Mouse (Mus musculus) neural tube, embryonic 13.5 days (tissue): ENCODE data around the gene Cul3. TPM values are rescaled to one million over a fixed set of nuclear protein-coding genes. Genes with fewer than 3 reads are reported as not detected.
"Not testable (repeated sequence)": the region's sequence is repeated elsewhere in the genome, so short reads cannot be mapped to it uniquely, and the experiment has no call there.

Experiments used
- ATAC-seq: fragments of 200-750 bp; cut with Nextera tagmentation; 2 replicates; pipeline ENCODE4 v1.8.0; 2017; ENCODE audit warnings: low read depth, mild to moderate bottlenecking, moderate TSS enrichment, moderate library complexity
- H3K27ac ChIP-seq: fragments of 300-500 bp; sonication (generic); replicated peaks from 2 replicates; pipeline ENCODE4 v1.5.1; 2015; ENCODE audit warnings: moderate library complexity, mild to moderate bottlenecking, inconsistent platforms
- H3K27me3 ChIP-seq: fragments of 300-500 bp; sonication (generic); 2 replicates; pipeline ENCODE4 v1.6.1; 2015; ENCODE audit warnings: mild to moderate bottlenecking, inconsistent platforms
- H3K36me3 ChIP-seq: fragments of 300-500 bp; sonication (generic); 2 replicates; pipeline ENCODE4 v1.6.1; 2015; ENCODE audit warnings: mild to moderate bottlenecking, inconsistent platforms
- H3K4me1 ChIP-seq: fragments of 300-500 bp; sonication (generic); replicated peaks from 2 replicates; pipeline ENCODE4 v1.6.1; 2015; ENCODE audit warnings: inconsistent platforms
- H3K4me2 ChIP-seq: fragments of 300-500 bp; sonication (generic); 2 replicates; pipeline ENCODE4 v1.6.1; 2015; ENCODE audit warnings: inconsistent platforms, mild to moderate bottlenecking, moderate library complexity
- H3K4me3 ChIP-seq: fragments of 300-500 bp; sonication (generic); 2 replicates; pipeline ENCODE4 v1.5.1; 2015; ENCODE audit warnings: mild to moderate bottlenecking, inconsistent platforms
- H3K9ac ChIP-seq: fragments of 300-500 bp; sonication (generic); 2 replicates; pipeline ENCODE4 v1.6.1; 2015; ENCODE audit warnings: moderate library complexity, mild to moderate bottlenecking, inconsistent platforms
- H3K9me3 ChIP-seq: fragments of 300-500 bp; sonication (generic); 2 replicates; pipeline ENCODE4 v1.6.1; 2016; ENCODE audit warnings: inconsistent platforms
- WGBS: fragments of 180-500 bp; shearing (Covaris S2); methylation state at CpG from one replicate; pipeline ENCODE4 v1.1.7; 2015; 5-methylcytosine and 5-hydroxymethylcytosine counted together
- polyA plus RNA-seq: library from polyadenylated mRNA; unstranded; fragments of >200 nt; fragmentation: Nextera tagmentation; extraction: Ambion mirVana; gene quantifications from 2 replicates; pipeline ENCODE4 v1.2.1, GENCODE M21; 2015

Cul3 gene
- polyA plus RNA-seq, result 29.3 and 33.9 TPM in 2 replicates

DNA sequence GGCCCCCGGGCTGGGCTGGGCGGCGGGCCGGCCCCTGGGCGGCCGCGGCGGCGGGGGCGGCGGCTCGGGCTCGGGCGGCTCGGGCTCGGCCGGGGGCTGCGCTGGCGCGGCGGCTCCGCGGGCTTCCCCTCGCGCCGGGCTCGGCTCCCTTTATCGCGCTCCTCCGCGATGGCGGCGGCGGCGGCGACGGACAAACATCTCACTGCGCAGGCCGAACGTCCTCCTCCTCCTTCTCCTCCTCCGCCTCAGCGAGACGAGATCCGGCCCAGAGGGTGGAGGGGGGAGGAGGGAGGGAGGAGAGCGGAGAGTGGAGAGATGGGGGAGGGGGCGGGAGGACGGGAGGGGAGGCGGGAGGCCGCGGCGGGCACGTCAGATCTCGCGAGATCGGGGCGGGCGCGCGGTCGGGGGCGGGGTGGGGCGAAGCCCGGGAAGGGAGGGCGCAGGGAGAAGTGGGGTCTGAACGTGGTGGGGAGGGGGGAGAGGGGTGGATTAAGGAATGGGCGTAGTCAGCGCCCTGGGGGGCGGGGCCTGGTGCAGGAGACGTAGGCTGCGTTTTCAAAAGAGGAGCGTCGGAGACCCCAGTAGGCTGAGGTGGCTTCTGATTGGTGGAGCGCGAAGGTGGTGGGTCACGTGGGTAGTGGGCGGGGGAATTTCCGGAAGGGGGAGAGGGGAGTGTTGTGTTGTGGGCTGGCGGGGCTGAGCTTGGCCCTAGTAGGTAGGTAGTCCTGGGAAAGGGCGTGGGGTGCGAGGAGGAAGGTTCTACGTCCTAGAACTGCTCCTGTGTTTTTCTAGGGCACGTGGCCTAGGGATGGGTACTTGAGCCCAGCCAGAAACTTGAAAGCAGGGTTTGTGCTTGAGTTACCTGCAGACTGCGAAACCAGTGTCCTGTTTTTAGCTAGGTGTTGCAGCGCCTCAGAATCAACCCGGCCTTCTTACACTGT, at the start of gene Cul3:
Cul3 (minus strand) TSS at position 45 of the 941 bp plus-strand sequence.
- Histone ChIP-seq H3K4me2 (peak within 1 kb of the TSS; percentile 74), H3K4me3 (peak within 1 kb of the TSS; percentile 95), H3K4me1 (peaks cover 32% of the 10 kb centered on the region), H3K27me3 (no peaks in the 10 kb centered on the region), H3K9me3 (no peaks in the 10 kb centered on the region), H3K36me3 (no peaks in the 10 kb centered on the region), H3K27ac (peak within 1 kb of the TSS; percentile 98), H3K9ac (peak within 1 kb of the TSS; percentile 99)
- peak; percentile 98 for ATAC-seq
- 2% methylated on average over 53 of the region's 85 CpGs for WGBS

DNA sequence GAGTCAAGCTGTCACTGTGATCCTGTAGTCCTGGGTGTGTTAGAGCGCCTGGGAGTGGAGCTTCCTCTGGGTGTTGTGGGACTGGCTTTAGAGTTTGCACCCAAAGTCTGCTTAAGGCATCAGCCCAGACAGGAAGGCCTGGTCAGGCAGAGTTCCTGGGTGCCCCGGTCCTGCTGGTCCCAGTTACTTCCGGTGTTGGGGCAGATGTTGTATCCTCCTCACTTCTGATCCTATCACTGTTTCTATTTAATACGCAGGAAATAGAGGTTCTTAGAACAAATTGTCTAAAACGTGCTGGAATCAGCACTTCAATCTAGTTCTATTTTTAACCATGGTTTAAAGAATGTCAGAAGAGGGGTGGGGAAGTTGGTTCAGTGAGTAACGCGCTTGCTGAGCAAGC, 49.2 kb upstream of the Cul3 start:
- WGBS, result 93% methylated on average over 7 of the region's 7 CpGs
- Histone ChIP-seq H3K4me2 (no peak overlapping the region), H3K4me1 (no peaks in the 10 kb centered on the region), H3K27me3 (no peaks in the 10 kb centered on the region), H3K9me3 (no peaks in the 10 kb centered on the region; the same call in 1 of the 2 replicates), H3K36me3 (no peaks in the 10 kb centered on the region), H3K4me3 (no peak overlapping the region), H3K27ac (no peak overlapping the region), H3K9ac (no peak overlapping the region)
- no peak for ATAC-seq

DNA sequence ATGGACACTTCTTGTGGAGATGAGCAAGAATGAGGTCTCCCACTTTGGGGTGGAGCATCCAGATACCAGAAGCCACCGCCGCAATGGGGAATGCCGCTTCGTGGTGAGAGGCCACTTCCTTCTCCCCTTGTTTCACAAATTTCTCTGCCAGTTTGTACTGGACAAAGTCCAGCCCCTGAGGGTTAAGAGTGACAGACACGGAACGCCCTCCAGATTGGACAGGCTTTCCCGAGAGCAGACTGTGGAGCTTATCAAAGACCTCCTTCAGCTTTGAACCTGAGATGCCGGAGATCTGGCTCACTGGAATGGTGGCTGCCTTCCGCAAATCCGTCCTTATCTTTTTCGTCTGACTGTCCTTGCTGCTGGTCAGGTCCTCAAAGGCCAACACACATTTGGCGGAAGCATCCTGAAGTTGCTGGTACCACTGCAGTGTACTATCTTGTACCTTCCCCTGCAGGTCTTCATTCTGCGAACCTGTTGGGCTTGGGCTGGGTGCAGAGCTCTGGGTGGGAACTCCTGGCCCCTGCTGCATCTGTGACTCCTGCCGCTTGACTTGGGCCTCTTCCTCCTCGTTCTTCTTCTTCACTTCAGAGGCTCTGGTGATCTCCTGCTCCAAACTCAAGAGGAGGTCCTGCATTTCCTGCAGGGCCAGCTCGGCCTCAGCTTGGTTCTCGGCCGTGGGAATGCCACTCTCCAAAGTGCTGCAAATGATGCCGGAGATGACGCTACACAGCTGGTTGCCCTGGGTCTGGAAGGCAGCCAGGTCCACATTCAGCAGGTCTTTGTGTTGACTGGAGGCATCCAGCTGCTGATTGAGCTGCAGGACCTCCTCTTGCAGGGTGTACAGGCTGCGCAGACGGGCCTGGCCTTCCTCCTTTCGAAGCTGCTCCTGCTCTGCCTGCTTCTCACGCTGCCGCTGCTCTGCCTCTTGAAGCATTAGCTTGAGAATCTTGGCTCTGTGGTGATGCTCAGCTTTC, 43.6 kb upstream of the Cul3 start:
- Histone ChIP-seq H3K9ac (no peak overlapping the region), H3K36me3 (no peaks in the 10 kb centered on the region), H3K9me3 (no peaks in the 10 kb centered on the region; the same call in 1 of the 2 replicates), H3K27me3 (no peaks in the 10 kb centered on the region), H3K27ac (no peak overlapping the region), H3K4me3 (no peak overlapping the region), H3K4me2 (no peak overlapping the region), H3K4me1 (no peaks in the 10 kb centered on the region)
- ATAC-seq, result no peak
- 89% methylated on average over 25 of the region's 25 CpGs for WGBS

DNA sequence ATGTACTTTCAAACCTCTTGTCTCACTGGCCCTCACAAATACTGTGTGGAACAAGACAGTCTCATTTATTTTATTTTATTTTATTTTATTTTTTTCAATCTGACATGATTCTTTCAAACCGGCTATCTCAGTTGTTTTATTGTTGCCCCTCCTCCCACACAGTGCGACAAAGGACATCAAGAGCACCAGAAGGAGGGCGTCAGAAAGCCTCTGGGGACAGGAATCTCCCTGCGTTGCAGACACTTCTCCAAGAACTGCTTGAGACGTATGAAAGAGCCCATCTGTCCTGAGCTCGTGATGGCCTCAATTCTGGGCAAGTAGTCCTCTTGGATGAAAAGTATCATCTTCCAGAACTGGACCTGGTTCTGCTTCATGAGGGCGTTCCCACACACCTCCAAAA, 42.6 kb upstream of the Cul3 start:
- WGBS, result 48% methylated on average over 7 of the region's 7 CpGs

DNA sequence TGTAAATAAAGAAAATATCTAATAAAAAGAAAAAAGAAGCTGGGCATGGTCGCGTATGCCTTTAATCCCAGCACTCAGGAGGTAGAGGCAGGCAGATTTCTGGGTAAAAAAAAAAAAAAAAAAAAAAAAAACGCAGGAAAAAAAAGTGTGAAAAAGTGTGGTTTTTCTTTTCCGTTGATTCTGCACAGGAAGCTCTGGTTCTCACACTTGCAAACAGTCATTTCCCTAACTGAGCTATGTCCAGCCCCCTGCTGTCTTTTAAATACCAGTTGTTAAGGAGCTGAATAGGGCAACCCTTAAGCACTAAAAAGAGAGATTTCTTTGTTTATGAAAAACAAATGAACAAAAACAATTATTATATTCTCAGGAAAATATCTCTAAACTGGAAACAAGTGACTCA, 41.0 kb upstream of the Cul3 start:
- Histone ChIP-seq H3K4me3 (no peak overlapping the region), H3K4me1 (no peaks in the 10 kb centered on the region), H3K9ac (no peak overlapping the region), H3K27ac (no peak overlapping the region), H3K9me3 (no peaks in the 10 kb centered on the region), H3K36me3 (no peaks in the 10 kb centered on the region), H3K4me2 (no peak overlapping the region), H3K27me3 (no peaks in the 10 kb centered on the region)
- 18% methylated on average over 4 of the region's 4 CpGs for WGBS
- ATAC-seq, result no peak

More for the DNA sequence above, 42.6 kb upstream of the Cul3 start:
- H3K27me3 ChIP-seq, result no peaks in the 10 kb centered on the region
- H3K9ac ChIP-seq, result no peak overlapping the region
- ATAC-seq, result no peak
- H3K9me3 ChIP-seq, result no peaks in the 10 kb centered on the region; the same call in 1 of the 2 replicates
- no peak overlapping the region for H3K27ac ChIP-seq
- no peaks in the 10 kb centered on the region for H3K36me3 ChIP-seq
- no peak overlapping the region for H3K4me3 ChIP-seq
- no peak overlapping the region for H3K4me2 ChIP-seq
- H3K4me1 ChIP-seq, result no peaks in the 10 kb centered on the region

DNA sequence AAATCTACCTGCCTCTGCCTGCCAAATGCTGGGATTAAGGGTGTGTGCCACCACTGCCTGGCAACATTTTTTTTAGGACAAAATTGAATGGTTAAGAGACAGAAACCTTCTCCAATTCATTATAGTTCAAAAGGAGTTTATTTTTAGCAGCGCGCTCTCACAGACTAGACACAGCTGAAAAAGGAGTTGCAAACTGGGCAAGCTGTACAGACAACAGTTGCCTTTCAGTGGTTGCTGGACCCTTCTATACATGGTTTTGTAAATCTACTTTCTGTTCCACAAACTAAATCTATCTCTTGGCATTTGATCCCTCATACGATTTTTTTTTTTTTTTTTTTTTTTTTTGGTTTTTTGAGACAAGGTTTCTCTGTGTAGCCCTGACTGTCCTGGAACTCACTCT, 31.7 kb upstream of the Cul3 start:
- no peaks in the 10 kb centered on the region for H3K36me3 ChIP-seq
- H3K9ac ChIP-seq, result no peak overlapping the region
- H3K27ac ChIP-seq, result no peak overlapping the region
- ATAC-seq, result no peak
- no peaks in the 10 kb centered on the region for H3K9me3 ChIP-seq
- no peaks in the 10 kb centered on the region for H3K27me3 ChIP-seq
- H3K4me2 ChIP-seq, result no peak overlapping the region
- no peak overlapping the region for H3K4me3 ChIP-seq
- WGBS, result 91% methylated on average over 3 of the region's 3 CpGs
- H3K4me1 ChIP-seq, result no peaks in the 10 kb centered on the region

DNA sequence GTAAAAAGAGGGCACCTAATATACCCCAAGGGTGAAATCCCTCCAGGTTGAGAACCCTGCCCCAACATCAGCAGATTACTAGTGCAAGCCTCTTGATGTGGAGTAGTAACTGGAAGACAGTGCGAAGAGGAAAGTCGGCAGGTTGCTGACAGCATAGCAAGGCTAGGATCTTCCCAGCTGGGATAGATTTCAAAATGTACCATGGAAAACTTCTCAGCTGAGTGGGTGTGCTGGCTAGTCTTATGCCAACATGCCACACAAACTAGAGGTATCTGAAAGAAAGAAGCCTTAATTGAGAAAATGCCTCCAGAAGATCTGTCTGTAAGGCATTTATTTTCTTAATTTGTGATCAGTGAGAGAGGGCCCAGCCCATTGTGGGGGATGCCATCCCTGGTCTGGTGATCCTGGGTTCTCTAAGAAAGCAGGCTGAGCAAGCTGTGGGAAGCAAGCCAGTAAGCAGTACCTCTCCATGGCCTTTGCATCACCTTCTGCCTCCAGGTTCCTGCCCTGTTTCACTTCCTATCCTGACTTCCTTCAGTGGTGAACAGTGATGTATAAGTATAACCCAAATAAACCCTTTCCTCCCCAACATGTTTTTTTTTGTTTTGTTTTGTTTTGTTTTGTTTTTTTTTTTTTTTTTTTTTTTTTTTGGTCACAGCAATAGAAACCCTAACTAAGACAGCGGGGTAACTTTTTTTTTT, 31.1 kb upstream of the Cul3 start:
- Histone ChIP-seq H3K36me3 (no peaks in the 10 kb centered on the region), H3K9ac (no peak overlapping the region), H3K27me3 (no peaks in the 10 kb centered on the region), H3K27ac (no peak overlapping the region), H3K4me2 (no peak overlapping the region), H3K9me3 (no peaks in the 10 kb centered on the region), H3K4me1 (no peaks in the 10 kb centered on the region), H3K4me3 (no peak overlapping the region)
- no peak for ATAC-seq
- WGBS, result 93% methylated on average over 3 of the region's 3 CpGs

DNA sequence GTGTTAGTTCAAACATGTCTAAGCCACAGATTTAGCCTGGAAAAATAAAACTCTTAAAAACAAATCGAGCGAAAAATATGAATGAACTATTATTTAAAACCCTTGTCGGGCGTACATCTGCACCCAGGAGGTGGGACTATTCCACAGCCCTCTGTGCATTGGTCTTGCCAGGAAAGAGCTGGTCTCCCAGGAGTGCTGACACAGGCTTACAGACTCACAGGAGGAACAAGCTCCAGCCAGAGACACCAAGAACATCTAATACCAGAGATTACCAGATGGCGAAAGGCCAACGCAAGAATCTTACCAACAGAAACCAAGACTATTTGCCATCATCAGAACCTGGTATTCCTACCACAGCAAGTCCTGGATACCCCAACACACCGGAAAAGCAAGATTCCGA, 23.2 kb upstream of the Cul3 start:
- Histone ChIP-seq H3K4me2 (no peak overlapping the region), H3K27me3 (no peaks in the 10 kb centered on the region), H3K36me3 (no peaks in the 10 kb centered on the region), H3K9ac (no peak overlapping the region), H3K4me3 (no peak overlapping the region), H3K27ac (no peak overlapping the region), H3K4me1 (no peaks in the 10 kb centered on the region), H3K9me3 (no peaks in the 10 kb centered on the region)
- no peak for ATAC-seq
- 94% methylated on average over 8 of the region's 8 CpGs for WGBS

DNA sequence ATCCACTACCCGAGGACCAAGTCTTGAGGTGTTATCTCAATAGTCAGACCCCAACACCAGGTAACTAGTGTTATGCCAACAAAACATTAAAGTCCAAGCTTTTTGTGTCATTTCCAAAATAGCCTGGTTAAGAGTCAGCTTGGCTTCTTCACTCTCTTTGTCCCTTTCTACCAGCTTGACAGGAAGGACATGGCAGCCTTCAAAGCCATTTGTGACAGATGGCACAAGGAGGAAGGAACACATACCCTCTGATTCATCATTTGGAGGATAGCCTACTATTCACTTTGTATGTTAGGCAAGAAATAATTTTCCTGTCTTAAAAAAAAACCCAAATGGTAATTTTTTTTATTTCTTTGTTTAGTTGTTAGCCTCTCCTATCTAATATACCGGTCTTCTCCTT, 22.7 kb upstream of the Cul3 start:
- no peaks in the 10 kb centered on the region for H3K9me3 ChIP-seq
- WGBS, result 88% methylated on average over 2 of the region's 2 CpGs
- no peak overlapping the region for H3K9ac ChIP-seq
- H3K27ac ChIP-seq, result no peak overlapping the region
- no peaks in the 10 kb centered on the region for H3K27me3 ChIP-seq
- H3K4me1 ChIP-seq, result no peaks in the 10 kb centered on the region
- no peak for ATAC-seq
- no peaks in the 10 kb centered on the region for H3K36me3 ChIP-seq
- no peak overlapping the region for H3K4me2 ChIP-seq
- H3K4me3 ChIP-seq, result no peak overlapping the region

DNA sequence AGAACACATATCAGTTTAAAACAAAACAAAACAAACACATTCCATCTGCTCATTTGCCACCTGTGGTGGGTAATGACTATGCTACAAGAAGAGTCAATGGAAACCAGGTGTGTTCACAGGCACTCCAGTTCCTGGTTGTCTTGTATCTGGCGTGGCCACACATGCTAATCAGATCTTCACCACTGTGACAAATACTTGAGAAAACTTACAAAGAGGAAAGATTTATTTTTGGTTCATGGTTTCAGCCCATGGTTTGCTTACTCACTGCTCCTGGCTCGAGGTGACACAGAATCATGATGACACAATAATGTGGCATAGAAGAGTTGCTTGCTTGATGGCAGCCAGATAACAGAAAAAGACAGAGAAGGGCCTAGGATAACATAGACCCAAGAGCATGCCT, 22.1 kb upstream of the Cul3 start:
- no peaks in the 10 kb centered on the region for H3K27me3 ChIP-seq
- no peak for ATAC-seq

DNA sequence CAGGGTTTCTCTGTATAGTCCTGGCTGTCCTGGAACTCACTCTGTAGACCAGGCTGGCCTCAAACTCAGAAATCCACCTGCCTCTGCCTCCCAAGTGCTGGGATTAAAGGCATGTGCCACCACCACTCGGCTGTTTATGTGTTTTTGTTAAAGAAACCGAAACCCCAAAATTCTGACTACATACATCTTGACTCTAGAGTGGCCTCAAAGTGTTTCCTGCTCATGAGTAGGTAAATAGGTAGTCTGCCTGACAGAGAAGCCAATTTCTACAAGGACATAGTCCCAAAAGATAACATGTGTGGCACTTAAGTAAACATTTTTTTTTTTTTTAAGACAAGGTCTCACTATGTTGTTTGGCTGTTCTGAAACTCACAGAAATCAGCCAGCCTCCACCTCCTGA, 21.5 kb upstream of the Cul3 start:
- not testable (repeated sequence) for H3K36me3 ChIP-seq, H3K4me2 ChIP-seq, H3K27ac ChIP-seq, H3K4me1 ChIP-seq, H3K27me3 ChIP-seq, H3K9me3 ChIP-seq, ATAC-seq, H3K4me3 ChIP-seq, H3K9ac ChIP-seq
- WGBS, result 89% methylated on average over 2 of the region's 2 CpGs

More for the DNA sequence above, 22.1 kb upstream of the Cul3 start:
- WGBS, result 77% methylated on average over 2 of the region's 2 CpGs
- Histone ChIP-seq H3K9ac (no peak overlapping the region), H3K9me3 (no peaks in the 10 kb centered on the region), H3K4me1 (no peaks in the 10 kb centered on the region), H3K36me3 (no peaks in the 10 kb centered on the region), H3K27ac (no peak overlapping the region), H3K4me3 (no peak overlapping the region), H3K4me2 (no peak overlapping the region)
